Mouse (Mus musculus) monocyte, adult 5-6 weeks (primary cell): ENCODE results near the gene Setd1b. TPM values are rescaled to one million over a fixed set of nuclear protein-coding genes. Genes with fewer than 3 reads are reported as not detected.
"Not testable (repeated sequence)": the region's sequence is repeated elsewhere in the genome, so short reads cannot be mapped to it uniquely, and the experiment has no call there.

ENCODE experiments used
- ATAC-seq: fragments of 153-309, 156-312 bp; replicated peaks from 2 replicates; pipeline ENCODE4 v1.8.0; 2017; ENCODE audit warnings: mild to moderate bottlenecking; ENCODE audit not compliant: low TSS enrichment, insufficient number of reproducible peaks, severe bottlenecking, poor library complexity, low FRiP score
- total RNA-seq: library from RNA; stranded (forward); fragments of 200-1000, 200-491, 200-594 nt; gene quantifications from 3 replicates; pipeline ENCODE4 v1.2.3, GENCODE M21; 2017

Setd1b gene
- total RNA-seq, 1 experiment from 2014 or later = 2.4 TPM

DNA sequence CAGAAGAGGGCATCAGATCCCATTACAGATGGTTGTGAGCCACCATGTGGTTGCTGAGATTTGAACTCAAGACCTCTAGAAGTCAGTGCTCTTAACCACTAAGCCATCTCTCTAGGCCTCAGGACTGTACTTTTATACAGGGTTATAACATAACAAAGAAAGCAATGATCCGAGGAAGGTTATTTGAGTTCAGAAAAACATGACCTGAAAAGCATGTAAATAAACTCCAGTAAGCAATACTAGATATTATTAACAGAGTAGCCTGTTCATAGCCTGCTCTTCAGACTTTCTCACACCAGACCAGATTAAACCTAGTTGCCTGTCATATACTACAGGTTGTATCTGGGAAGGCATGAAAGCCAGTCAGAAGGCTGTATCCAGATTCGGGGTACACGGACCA is 45.3 kb downstream of the Setd1b start:
- ATAC-seq = no peak

DNA sequence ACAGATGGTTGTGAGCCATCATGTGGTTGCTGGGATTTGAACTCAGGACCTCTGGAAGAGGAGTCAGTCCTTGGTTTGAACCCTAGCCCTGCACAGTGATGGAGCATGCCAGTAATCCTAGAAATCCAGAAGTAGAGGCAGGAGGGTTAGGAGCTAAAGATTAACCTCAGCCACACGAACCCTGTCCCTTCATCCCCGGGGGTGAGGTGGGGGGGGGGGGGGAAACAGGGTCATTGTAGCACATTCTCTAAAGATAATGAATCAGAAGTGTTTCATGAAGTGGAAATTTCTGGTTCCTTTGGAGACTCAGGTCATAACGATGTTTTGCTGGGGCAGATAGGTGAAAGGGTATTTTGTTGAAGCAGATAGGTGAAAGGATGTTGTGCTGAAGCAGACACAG is 48.9 kb downstream of the Setd1b start:
- ATAC-seq = no peak

DNA sequence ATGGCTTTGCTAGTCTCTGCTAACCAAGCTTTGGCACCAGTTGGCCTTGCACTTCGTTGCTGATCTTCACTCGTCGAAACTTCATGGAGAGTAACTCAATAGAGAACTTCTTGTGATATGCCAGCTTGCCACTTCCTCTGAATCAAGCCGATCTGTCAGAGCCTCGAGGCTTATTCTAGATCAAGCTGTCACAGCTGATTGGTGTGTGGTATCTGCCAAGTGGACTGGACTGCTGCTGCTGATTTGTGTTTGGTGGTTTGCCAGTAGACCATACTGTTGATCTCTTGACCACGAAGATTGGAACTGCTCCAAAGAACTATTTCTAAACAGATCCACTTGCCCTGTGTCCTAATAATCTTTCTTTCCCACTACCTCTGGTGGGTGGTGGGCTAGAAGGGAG is 49.4 kb downstream of the Setd1b start:
- ATAC-seq = no peak

DNA sequence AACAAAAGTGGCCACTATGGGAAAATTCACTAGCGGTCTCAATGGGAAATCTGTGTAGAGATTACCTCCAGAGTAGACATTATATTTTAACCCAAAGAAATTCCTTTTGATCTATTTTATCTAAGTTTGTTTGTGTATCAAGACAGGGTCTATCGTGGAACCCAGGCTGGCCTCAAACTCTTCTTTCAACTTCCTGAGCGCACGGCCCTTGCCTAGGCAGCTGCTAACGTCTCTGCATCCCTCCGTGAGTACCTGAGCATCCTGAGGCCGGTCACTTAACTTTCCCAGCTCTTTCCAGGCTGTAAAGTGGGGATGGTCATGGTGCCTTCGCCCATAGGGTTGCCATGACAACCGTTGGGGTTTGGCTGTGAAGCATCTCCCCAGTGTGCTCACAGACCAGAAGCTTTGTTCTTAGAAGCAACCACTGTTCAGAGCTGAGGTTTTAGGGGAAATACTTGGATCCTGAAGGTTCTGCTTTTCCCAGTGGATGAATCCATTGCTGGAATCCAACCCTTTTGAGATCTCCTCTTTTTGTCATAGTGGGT is 50.7 kb downstream of the Setd1b start:
- no peak for ATAC-seq

DNA sequence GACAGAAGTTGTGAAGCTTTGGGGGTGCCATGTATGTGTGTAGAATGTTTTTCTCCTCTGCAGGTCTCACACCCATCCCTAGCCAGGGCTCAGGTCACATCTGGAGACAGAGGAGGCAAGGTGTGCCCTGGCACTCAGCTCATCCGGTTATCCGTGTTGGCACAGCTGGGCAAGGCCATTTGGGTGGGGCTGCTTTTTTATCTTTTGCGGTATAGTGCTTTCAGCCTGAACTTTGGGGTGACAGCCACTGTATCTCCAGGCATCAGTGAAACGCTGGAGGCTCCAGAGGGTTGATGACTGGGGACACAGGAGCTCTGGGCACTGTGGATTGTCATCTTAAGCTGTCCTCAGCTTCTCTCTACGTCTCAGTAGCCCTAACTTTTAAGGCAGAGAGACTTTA is 51.4 kb downstream of the Setd1b start:
- no peak for ATAC-seq

DNA sequence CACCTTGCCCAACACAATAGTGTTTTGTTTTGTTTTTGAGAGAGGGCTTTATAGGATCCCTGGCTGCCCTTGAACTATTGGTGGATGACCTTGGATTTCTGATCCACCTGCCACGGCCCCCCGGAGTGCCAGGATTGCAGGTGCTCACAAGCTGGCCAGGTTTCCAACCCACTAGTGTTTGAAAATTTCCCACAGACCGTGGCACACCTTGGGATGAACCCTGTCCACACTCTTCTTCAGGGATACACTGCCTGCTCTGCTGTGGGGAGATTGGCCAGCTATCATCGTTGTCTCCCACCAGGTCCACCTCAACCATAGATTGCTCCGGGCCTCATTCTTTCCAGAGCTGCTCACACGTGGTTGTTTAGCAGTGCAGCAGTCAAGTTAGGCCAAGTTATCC is 52.9 kb downstream of the Setd1b start:
- no peak for ATAC-seq

DNA sequence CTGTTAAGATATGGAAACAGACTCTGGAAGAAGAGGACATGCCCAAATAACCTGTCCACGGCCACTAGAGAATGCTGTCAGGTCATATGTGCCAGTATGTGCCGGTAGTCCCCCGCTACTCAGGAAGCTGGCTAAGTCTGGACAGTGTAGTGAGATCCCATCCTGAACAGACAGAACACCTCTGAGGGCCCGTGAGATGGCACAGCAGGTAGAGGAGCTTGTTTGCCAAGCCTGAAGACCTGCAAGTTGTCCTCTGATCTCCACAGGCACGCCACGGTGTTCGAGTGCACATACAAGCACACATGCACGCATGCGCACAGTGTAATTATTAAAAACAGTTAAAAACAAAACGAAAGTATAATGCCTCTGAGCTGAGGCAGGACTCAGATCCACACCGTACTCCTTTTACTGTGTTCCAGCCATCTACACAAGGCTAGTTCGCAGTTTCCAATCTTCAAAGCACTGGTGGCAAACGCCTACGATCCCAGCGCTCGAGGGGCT is 53.6 kb downstream of the Setd1b start:
- no peak for ATAC-seq

DNA sequence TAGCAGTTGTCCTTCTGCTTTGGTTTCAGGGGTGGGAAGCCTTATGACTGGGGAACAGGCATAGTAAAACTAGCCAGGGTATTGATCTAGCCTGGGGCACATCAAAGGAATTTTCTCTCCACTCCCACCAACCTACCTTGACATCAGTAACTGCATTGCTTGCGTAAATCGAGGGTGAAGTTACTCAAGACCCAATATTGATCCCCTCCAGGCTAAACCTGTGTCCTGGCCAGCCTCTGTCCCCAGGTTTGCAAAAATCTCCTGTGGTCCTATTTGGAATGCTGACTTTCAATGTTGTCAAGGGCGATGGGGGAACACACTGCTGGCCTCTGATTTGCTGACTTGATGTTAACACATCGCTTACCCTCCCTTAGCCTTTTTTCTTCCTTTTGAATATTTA is 54.8 kb downstream of the Setd1b start:
- no peak for ATAC-seq

DNA sequence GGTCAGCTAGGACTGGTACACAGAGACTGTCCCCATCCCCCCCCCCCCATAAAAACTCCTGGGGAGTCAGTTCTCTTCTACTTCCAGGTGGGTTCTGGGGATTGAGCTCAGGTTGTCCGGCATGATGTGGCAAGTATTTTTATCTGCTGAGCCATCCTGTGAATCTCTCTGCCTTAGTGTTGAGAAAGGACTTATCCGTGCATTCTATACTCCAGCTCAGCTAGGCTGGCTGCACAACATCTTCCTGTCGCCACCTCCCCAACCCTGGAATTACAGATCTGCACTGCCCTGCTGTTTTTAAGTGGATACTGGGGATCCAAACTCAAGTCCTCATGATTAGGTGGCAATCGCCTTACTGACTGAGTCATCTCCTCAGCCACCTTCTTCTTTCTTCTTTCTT is 56.5 kb downstream of the Setd1b start:
- no peak for ATAC-seq

DNA sequence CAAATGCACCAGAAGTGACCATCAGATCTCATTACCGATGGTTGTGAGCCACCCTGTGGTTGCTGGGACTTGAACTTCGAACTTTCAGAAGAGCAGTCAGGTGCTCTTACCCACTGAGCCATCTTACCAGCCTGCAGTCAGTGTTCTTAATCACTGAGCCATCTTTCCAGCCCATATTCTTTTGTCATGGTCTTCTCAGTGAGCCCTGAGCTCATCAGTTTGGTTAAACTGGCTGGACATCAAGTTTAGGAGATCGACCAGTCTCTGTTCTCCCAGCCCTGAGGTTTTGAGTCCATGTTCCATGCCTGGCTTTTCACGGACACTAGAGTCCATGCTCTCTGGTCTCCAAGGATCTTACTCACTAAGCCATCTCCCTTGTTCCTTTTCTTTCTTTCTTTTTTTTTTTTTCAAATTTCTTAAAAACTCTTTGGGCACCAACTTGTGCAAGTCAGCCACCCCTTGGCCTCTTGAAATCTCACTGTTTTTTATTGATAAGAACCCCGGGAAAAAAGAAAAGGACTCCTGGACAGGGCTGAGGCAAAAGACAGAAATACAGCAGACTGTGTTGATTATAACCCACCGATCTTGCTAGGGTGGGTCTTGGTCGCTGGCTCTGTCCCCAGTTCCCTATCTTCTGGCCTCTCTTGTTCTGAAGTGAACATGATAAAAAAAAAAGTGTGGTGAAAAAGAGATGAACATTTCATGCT is 59.0 kb downstream of the Setd1b start:
- not testable (repeated sequence) for ATAC-seq

DNA sequence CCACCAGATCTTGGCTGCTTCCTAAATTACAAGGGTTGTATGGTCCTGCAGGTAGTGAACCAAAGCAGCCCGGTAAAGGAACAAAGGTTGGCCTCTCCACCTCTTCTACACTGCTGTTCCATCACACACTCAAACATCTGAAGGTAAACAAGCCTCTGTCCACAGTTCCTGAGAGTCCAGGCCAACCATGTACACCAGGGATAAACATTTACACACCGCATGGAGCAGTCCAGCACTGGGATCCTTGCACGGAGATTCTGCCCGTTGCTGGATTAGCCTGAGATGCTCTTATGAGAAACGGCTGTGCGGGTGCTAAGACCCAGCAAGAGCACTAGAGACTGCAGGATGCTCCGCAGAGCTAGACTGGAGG is 59.5 kb downstream of the Setd1b start:
- ATAC-seq = no peak

DNA sequence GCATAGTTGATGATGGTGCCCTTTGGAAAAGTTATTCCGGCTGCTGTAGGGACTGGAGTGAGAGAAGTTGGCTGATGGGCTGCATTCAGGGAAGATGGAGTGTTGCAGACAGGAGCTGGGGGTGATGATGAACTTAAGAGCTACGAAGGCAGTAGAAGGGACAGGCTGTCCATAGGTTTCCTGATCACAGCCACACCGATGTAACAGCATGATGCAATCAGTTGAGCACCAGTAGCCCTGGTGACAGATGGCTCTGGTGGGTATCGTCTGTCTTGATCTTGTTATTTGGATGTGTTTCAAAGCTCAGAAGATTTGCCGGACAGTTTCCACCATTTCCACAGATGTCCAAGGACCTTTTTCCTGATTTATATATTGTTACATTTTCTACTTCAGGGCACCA is 60.0 kb downstream of the Setd1b start:
- no peak for ATAC-seq

DNA sequence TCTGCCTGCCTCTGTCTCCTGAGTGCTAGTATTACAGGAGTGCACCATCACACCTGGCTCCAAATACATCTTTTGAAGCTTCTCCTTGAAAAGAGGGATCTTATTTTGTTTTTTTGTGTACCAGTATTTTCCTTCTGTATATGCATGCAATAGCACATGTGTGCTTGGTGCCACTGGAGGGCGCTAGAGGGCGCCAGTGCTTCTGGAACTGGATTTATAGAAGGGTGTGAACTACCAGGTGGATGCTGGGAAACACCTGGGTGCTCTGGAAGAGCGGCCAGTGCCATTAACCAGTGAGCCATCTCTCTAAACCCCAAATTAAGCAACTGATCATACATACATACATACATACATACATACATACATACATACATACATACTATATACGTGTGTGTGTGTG is 60.8 kb downstream of the Setd1b start:
- ATAC-seq = not testable (repeated sequence)

DNA sequence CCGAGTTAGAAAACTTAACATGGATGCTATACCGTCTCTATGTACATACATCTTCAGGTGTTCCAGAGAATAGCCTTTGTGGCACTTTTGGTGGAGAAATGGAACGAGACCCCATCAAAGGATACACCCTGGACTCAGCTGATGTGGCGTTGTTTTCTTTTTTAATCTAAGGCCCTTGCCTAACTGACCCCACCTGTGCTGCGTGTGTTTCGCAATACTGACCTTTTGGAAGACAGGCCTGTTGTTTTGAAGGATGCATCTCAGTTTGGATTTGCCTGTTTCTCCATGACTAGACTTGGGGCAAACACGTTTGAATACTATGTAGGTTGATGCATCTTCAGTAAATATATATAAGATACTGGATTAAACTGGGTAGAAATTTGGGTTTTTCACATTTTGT is 61.6 kb downstream of the Setd1b start:
- not testable (repeated sequence) for ATAC-seq

Other genes with a start within 250 kb of the Setd1b start
- 24.1 to 26.8 TPM (median 25.5 TPM) in 3 replicates for gene Kdm2b, start 152.4 kb upstream of the Setd1b start, total RNA-seq
- gene Orai1, start 127.1 kb upstream of the Setd1b start, total RNA-seq = 14.6 to 21.8 TPM (median 17.2 TPM) in 3 replicates
- gene Morn3, start 95.2 kb upstream of the Setd1b start, total RNA-seq = not detected in 3 replicates
- gene Tmem120b, start 73.8 kb upstream of the Setd1b start, total RNA-seq = 0.67 to 3.5 TPM (median 2.0 TPM) in 3 replicates
- 18.8 to 40.6 TPM (median 30.1 TPM) in 3 replicates for gene Rhof, start 9.5 kb upstream of the Setd1b start, total RNA-seq
- 16.7 to 38.7 TPM (median 18.9 TPM) in 3 replicates for gene Psmd9, start 27.2 kb downstream of the Setd1b start, total RNA-seq
- gene Hpd, start 40.5 kb downstream of the Setd1b start, total RNA-seq = not detected in 3 replicates
- 0.78 TPM in 1 of 3 replicates, not detected in the others for gene Wdr66, start 109.9 kb downstream of the Setd1b start, total RNA-seq
- gene Bcl7a, start 201.6 kb downstream of the Setd1b start, total RNA-seq = 1.3 to 5.0 TPM (median 2.7 TPM) in 3 replicates